Mouse (Mus musculus) midbrain, embryonic 16.5 days (tissue): ENCODE measurements around the gene Prcd. TPM values are rescaled to one million over a fixed set of nuclear protein-coding genes. Genes with fewer than 3 reads are reported as not detected.

Experiments
- ATAC-seq: fragments of 200-750 bp; cut with Nextera tagmentation; 2 replicates; pipeline ENCODE4 v1.8.0; 2017; ENCODE audit warnings: moderate TSS enrichment
- H3K27ac ChIP-seq: fragments of 300-500 bp; sonication (generic); 2 replicates; pipeline ENCODE4 v1.5.1; 2014; ENCODE audit warnings: mild to moderate bottlenecking, low read length, mixed read lengths
- H3K27me3 ChIP-seq: fragments of 300-500 bp; sonication (generic); 2 replicates; pipeline ENCODE4 v1.6.1; 2014; ENCODE audit warnings: low read depth, low read length, mixed read lengths; ENCODE audit not compliant: control insufficient read depth, insufficient read depth
- H3K36me3 ChIP-seq: fragments of 300-500 bp; sonication (generic); 2 replicates; pipeline ENCODE4 v1.6.1; 2014; ENCODE audit warnings: mild to moderate bottlenecking, low read length, moderate library complexity, mixed read lengths; ENCODE audit not compliant: control insufficient read depth, insufficient read depth
- H3K4me1 ChIP-seq: fragments of 300-500 bp; sonication (generic); 2 replicates; pipeline ENCODE4 v1.6.1; 2014; ENCODE audit warnings: mild to moderate bottlenecking, low read length, mixed read lengths; ENCODE audit not compliant: control insufficient read depth, insufficient read depth
- H3K4me2 ChIP-seq: fragments of 300-500 bp; sonication (generic); 2 replicates; pipeline ENCODE4 v1.6.1; 2014; ENCODE audit warnings: mild to moderate bottlenecking, low read length, mixed read lengths
- H3K4me3 ChIP-seq: fragments of 300-500 bp; sonication (generic); 2 replicates; pipeline ENCODE4 v1.5.1; 2014; ENCODE audit warnings: low read depth, mild to moderate bottlenecking, low read length, moderate library complexity, mixed read lengths
- H3K9ac ChIP-seq: fragments of 300-500 bp; sonication (generic); 2 replicates; pipeline ENCODE4 v1.6.1; 2014; ENCODE audit warnings: low read depth, low read length, mixed read lengths
- H3K9me3 ChIP-seq: fragments of 300-500 bp; sonication (generic); replicated peaks from 2 replicates; pipeline ENCODE4 v1.6.1; 2014; ENCODE audit warnings: mild to moderate bottlenecking, low read length, mixed read lengths; ENCODE audit not compliant: control insufficient read depth, poor library complexity, severe bottlenecking
- WGBS: fragments of 180-500 bp; shearing (Covaris S2); extraction: QIAGEN DNeasy Blood & Tissue Kit; methylation state at CpG from one replicate; pipeline ENCODE4 v1.1.7; 2014; 5-methylcytosine and 5-hydroxymethylcytosine counted together
- polyA plus RNA-seq: library from polyadenylated mRNA; unstranded; fragments of >200 nt; fragmentation: Nextera tagmentation; extraction: Ambion mirVana; gene quantifications from 2 replicates; pipeline ENCODE4 v1.2.1, GENCODE M21; 2015

Gene Prcd
- polyA plus RNA-seq, 1 experiment from 2014 or later: 4.4 TPM

GRCm38 (mm10) chr11:116701377-116701841, 48.1 kb downstream of the Prcd start:
- ATAC-seq: no peak
- no peak overlapping the region for H3K4me2 ChIP-seq
- H3K4me1 ChIP-seq: no peaks in the 10 kb centered on the region
- H3K27me3 ChIP-seq: 0 out of 2 replicates have a peak, but pooled peaks cover 1% of the 10 kb centered on the region
- no peaks in the 10 kb centered on the region for H3K9me3 ChIP-seq
- H3K36me3 ChIP-seq: no peaks in the 10 kb centered on the region
- no peak overlapping the region for H3K9ac ChIP-seq
- no peak overlapping the region for H3K4me3 ChIP-seq
- WGBS: 40% methylated on average over 5 of the region's 5 CpGs
- no peak overlapping the region for H3K27ac ChIP-seq

- Histone ChIP-seq H3K36me3 (no peaks in the 10 kb centered on the region), H3K9me3 (no peaks in the 10 kb centered on the region), H3K9ac (no peak overlapping the region), H3K27me3 (no peaks in the 10 kb centered on the region), H3K4me1 (no peaks in the 10 kb centered on the region), H3K27ac (no peak overlapping the region), H3K4me3 (no peak overlapping the region), H3K4me2 (no peak overlapping the region)
- 93% methylated on average over 8 of the region's 8 CpGs for WGBS
- ATAC-seq: no peak
Measured at GRCm38 (mm10) chr11:116704336-116705035, 51.2 kb downstream of the Prcd start.

- no peak for ATAC-seq
- Histone ChIP-seq H3K27ac (no peak overlapping the region), H3K4me1 (no peaks in the 10 kb centered on the region), H3K4me3 (no peak overlapping the region), H3K27me3 (no peaks in the 10 kb centered on the region), H3K9me3 (no peaks in the 10 kb centered on the region), H3K9ac (no peak overlapping the region), H3K4me2 (no peak overlapping the region), H3K36me3 (no peaks in the 10 kb centered on the region)
- 92% methylated on average over 10 of the region's 10 CpGs for WGBS
Measured at GRCm38 (mm10) chr11:116705204-116705608, 51.9 kb downstream of the Prcd start.

- Histone ChIP-seq H3K27me3 (no peaks in the 10 kb centered on the region), H3K27ac (no peak overlapping the region), H3K4me2 (no peak overlapping the region), H3K36me3 (no peaks in the 10 kb centered on the region), H3K9me3 (no peaks in the 10 kb centered on the region), H3K4me3 (no peak overlapping the region), H3K9ac (no peak overlapping the region), H3K4me1 (no peaks in the 10 kb centered on the region)
- WGBS: 65% methylated on average over 7 of the region's 7 CpGs
- ATAC-seq: no peak
Measured at GRCm38 (mm10) chr11:116706363-116706762, 53.0 kb downstream of the Prcd start.

- Histone ChIP-seq H3K27me3 (no peaks in the 10 kb centered on the region), H3K36me3 (no peaks in the 10 kb centered on the region), H3K27ac (no peak overlapping the region), H3K4me3 (no peak overlapping the region), H3K4me1 (no peaks in the 10 kb centered on the region), H3K4me2 (no peak overlapping the region), H3K9ac (no peak overlapping the region), H3K9me3 (no peaks in the 10 kb centered on the region)
- no peak for ATAC-seq
- 48% methylated on average over 10 of the region's 10 CpGs for WGBS
Measured at GRCm38 (mm10) chr11:116710171-116710570, 56.8 kb downstream of the Prcd start.

- no peak overlapping the region for H3K27ac ChIP-seq
- no peak overlapping the region for H3K4me2 ChIP-seq
- no peak overlapping the region for H3K9ac ChIP-seq
- H3K9me3 ChIP-seq: no peaks in the 10 kb centered on the region
- no peaks in the 10 kb centered on the region for H3K36me3 ChIP-seq
- H3K4me3 ChIP-seq: no peak overlapping the region
- H3K4me1 ChIP-seq: no peaks in the 10 kb centered on the region
- 90% methylated on average over 10 of the region's 10 CpGs for WGBS
- no peak for ATAC-seq
- no peaks in the 10 kb centered on the region for H3K27me3 ChIP-seq
Measured at GRCm38 (mm10) chr11:116710793-116711192, 57.5 kb downstream of the Prcd start.

- Histone ChIP-seq H3K36me3 (no peaks in the 10 kb centered on the region), H3K27me3 (no peaks in the 10 kb centered on the region), H3K9me3 (no peaks in the 10 kb centered on the region), H3K4me3 (no peak overlapping the region), H3K4me1 (no peaks in the 10 kb centered on the region), H3K9ac (no peak overlapping the region), H3K4me2 (no peak overlapping the region), H3K27ac (no peak overlapping the region)
- ATAC-seq: no peak
- WGBS: 95% methylated on average over 12 of the region's 12 CpGs
Measured at GRCm38 (mm10) chr11:116714052-116714451, 60.7 kb downstream of the Prcd start.

Other genes with a start within 250 kb of the Prcd start
- gene Rnf157, start 240.5 kb upstream of the Prcd start, polyA plus RNA-seq: 32.3 and 41.8 TPM in 2 replicates
- gene Ubald2, start 219.4 kb upstream of the Prcd start, polyA plus RNA-seq: 36.2 and 36.3 TPM in 2 replicates
- gene Qrich2, start 187.3 kb upstream of the Prcd start, polyA plus RNA-seq: 0.08 TPM in 1 of 2 replicates, not detected in the other
- 177 and 198 TPM in 2 replicates for gene Prpsap1, start 159.3 kb upstream of the Prcd start, polyA plus RNA-seq
- 4.4 and 5.5 TPM in 2 replicates for gene Sphk1, start 122.6 kb upstream of the Prcd start, polyA plus RNA-seq
- gene Ube2o, start 72.1 kb upstream of the Prcd start, polyA plus RNA-seq: 15.5 and 17.0 TPM in 2 replicates
- gene Aanat, start 67.1 kb upstream of the Prcd start, polyA plus RNA-seq: 0.20 and 0.36 TPM in 2 replicates
- 0.93 and 1.2 TPM in 2 replicates for gene Rhbdf2, start 26.5 kb upstream of the Prcd start, polyA plus RNA-seq
- 26.4 and 29.3 TPM in 2 replicates for gene Cygb, start 779 bp downstream of the Prcd start, polyA plus RNA-seq
- gene St6galnac1, start 122.0 kb downstream of the Prcd start, polyA plus RNA-seq: 0.09 TPM in 1 of 2 replicates, not detected in the other
- 21.8 and 22.6 TPM in 2 replicates for gene Mxra7, start 174.5 kb downstream of the Prcd start, polyA plus RNA-seq
- gene Mettl23, start 189.7 kb downstream of the Prcd start, polyA plus RNA-seq: 65.2 and 67.4 TPM in 2 replicates
- 66.3 and 73.0 TPM in 2 replicates for gene Jmjd6, start 189.9 kb downstream of the Prcd start, polyA plus RNA-seq
- gene Mfsd11, start 198.9 kb downstream of the Prcd start, polyA plus RNA-seq: 56.1 and 56.2 TPM in 2 replicates
- gene Srsf2, start 199.6 kb downstream of the Prcd start, polyA plus RNA-seq: 549 and 567 TPM in 2 replicates